Mouse (Mus musculus) lung, adult 2 months (tissue): Measurements from ENCODE around the gene Ptn. TPM values are rescaled to one million over a fixed set of nuclear protein-coding genes. Genes with fewer than 3 reads are reported as not detected.
"Not testable (repeated sequence)": the region's sequence is repeated elsewhere in the genome, so short reads cannot be mapped to it uniquely, and the experiment has no call there.

ENCODE experiments used
- DNase-seq: peaks from one replicate; pipeline ENCODE4 v3.0.0; 2022
- H3K4me1 ChIP-seq: fragments of 200-500 bp; 2 replicates; pipeline ENCODE4 v1.6.1; 2011; ENCODE audit warnings: low read length; ENCODE audit not compliant: control insufficient read depth, insufficient read depth
- H3K4me3 ChIP-seq: fragments of 200-500 bp; replicated peaks from 2 replicates; pipeline ENCODE3; 2011; ENCODE audit warnings: low read depth, mild to moderate bottlenecking, control low read depth, low read length; ENCODE audit errors: extremely low read depth
- CTCF ChIP-seq: fragments of 200-500 bp; IDR thresholded peaks from 2 replicates; pipeline ENCODE4 v1.5.1; 2011; ENCODE audit warnings: mild to moderate bottlenecking, low read length, control low read depth; ENCODE audit not compliant: insufficient read depth
- POLR2A ChIP-seq: fragments of 200-500 bp; IDR thresholded peaks from 2 replicates; pipeline ENCODE4 v1.6.1; 2011; ENCODE audit warnings: low read depth, mild to moderate bottlenecking, control low read depth, low read length, borderline replicate concordance; ENCODE audit errors: extremely low read depth
- whole genome bisulfite sequencing: fragments of 180-500 bp; shearing (Covaris S2); methylation state at CpG from one replicate; pipeline ENCODE4 v1.1.7; 2018; 5-methylcytosine and 5-hydroxymethylcytosine counted together
- polyA plus RNA-seq: library from polyadenylated mRNA; depleted of rRNA; stranded (reverse); fragments of >200 nt; gene quantifications from 2 replicates; pipeline ENCODE4 v1.2.3, GENCODE M21; 2012

Ptn gene
- polyA plus RNA-seq, 1 experiment: 1.1 TPM

- no peak for DNase-seq
- no peak for TF ChIP-seq POLR2A
- TF ChIP-seq CTCF: no peak
- H3K4me3 ChIP-seq: no peak overlapping the region
- WGBS: 81% methylated on average over 10 of the region's 10 CpGs
- no peaks in the 10 kb centered on the region for H3K4me1 ChIP-seq
Observed at GRCm38 (mm10) chr6:36775647-36776360, 34.2 kb downstream of the Ptn start.

GRCm38 (mm10) chr6:36772541-36772940 lies 37.5 kb downstream of the Ptn start:
- DNase-seq: no peak
- no peak overlapping the region for H3K4me3 ChIP-seq
- 77% methylated on average over 2 of the region's 2 CpGs for WGBS
- no peak for TF ChIP-seq POLR2A
- TF ChIP-seq CTCF: no peak
- no peaks in the 10 kb centered on the region for H3K4me1 ChIP-seq

- Histone ChIP-seq H3K4me3 (no peak overlapping the region), H3K4me1 (no peaks in the 10 kb centered on the region)
- WGBS: 89% methylated on average over 3 of the region's 3 CpGs
- TF ChIP-seq CTCF (no peak), POLR2A (no peak)
- no peak for DNase-seq
Observed at GRCm38 (mm10) chr6:36769012-36769411, 41.0 kb downstream of the Ptn start.

- no peaks in the 10 kb centered on the region for H3K4me1 ChIP-seq
- DNase-seq: no peak
- 90% methylated on average over 3 of the region's 3 CpGs for WGBS
- H3K4me3 ChIP-seq: no peak overlapping the region
- TF ChIP-seq POLR2A (no peak), CTCF (no peak)
Observed at GRCm38 (mm10) chr6:36766941-36767340, 43.1 kb downstream of the Ptn start.

- Histone ChIP-seq H3K4me3 (no peak overlapping the region), H3K4me1 (no peaks in the 10 kb centered on the region)
- TF ChIP-seq POLR2A: no peak
- DNase-seq: no peak
- WGBS: 77% methylated on average over 10 of the region's 10 CpGs
Observed at GRCm38 (mm10) chr6:36755001-36755885, 54.8 kb downstream of the Ptn start.

- Histone ChIP-seq H3K4me1 (no peaks in the 10 kb centered on the region), H3K4me3 (no peak overlapping the region)
- TF ChIP-seq POLR2A: no peak
- no peak for TF ChIP-seq CTCF
- DNase-seq: no peak
- 75% methylated on average over 6 of the region's 6 CpGs for WGBS
Observed at GRCm38 (mm10) chr6:36752887-36753286, 57.1 kb downstream of the Ptn start.

- WGBS: 87% methylated on average over 5 of the region's 5 CpGs
- TF ChIP-seq POLR2A: no peak
- TF ChIP-seq CTCF: no peak
- Histone ChIP-seq H3K4me3 (no peak overlapping the region), H3K4me1 (no peaks in the 10 kb centered on the region)
- DNase-seq: no peak
Observed at GRCm38 (mm10) chr6:36739811-36740210, 70.2 kb downstream of the Ptn start.

- TF ChIP-seq CTCF (no peak), POLR2A (no peak)
- no peak for DNase-seq
- 76% methylated on average over 2 of the region's 2 CpGs for WGBS
- no peak overlapping the region for H3K4me3 ChIP-seq
- no peaks in the 10 kb centered on the region for H3K4me1 ChIP-seq
Observed at GRCm38 (mm10) chr6:36736763-36737162, 73.3 kb downstream of the Ptn start.

- WGBS: 85% methylated on average over 4 of the region's 4 CpGs
- DNase-seq, H3K4me1 ChIP-seq, H3K4me3 ChIP-seq: not testable (repeated sequence)
Observed at GRCm38 (mm10) chr6:36735622-36736021, 74.4 kb downstream of the Ptn start.

GRCm38 (mm10) chr6:36729811-36730210 lies 80.2 kb downstream of the Ptn start:
- DNase-seq, H3K4me3 ChIP-seq, H3K4me1 ChIP-seq: not testable (repeated sequence)
- 97% methylated on average over 7 of the region's 7 CpGs for WGBS
